Mouse (Mus musculus): ENCODE data around the gene Tmem126b.

DNA sequence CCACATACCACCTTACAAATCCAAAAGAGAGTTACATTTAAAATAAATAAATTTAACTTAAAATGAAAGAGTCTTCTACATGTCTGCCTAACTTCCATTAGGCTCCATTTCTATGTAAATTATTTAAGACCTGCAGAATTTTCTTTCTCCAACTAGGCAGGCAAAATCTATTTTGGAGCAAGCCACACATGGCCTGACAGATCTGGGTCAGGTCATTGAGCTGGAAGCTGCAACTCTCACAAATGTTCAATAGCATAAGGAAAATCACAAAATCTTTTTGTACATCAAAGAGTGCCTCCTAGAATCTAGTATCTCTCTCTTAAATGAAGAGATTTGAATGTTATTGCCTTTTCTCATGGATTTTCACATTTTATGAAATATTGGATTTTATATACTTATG is 43.6 kb downstream of the Tmem126b start:
- TF ChIP-seq POLR2A (IDR thresholded peaks at IDR 0.05; ENCODE audit: borderline replicate concordance, insufficient read depth, low read length) (no peak), CTCF (IDR thresholded peaks at IDR 0.05; ENCODE audit: borderline replicate concordance, insufficient read depth, low read depth, low read length) (no peak)
